Mouse (Mus musculus): Measurements from ENCODE around the gene Wipf1.

Wipf1 gene

DNA sequence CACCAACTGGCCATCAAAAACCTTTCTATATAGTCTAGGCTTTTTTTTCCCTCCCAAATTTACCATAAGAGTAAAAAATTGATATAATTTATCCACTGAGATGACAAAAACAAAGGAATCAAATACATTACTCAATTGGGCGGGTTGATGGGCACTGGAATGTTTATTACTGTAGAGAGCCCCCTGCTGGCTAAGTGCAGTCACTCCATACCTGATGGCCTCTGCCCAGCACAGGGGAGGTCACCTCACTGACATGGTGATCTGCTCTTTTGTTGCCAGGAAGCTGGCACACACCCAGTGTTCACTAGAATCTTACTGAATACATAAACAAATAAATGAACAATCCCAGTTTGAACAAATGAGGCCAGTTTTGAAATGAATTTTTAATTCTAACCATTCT lies 102.2 kb downstream of the Wipf1 start:
- DNase-seq: no peak

DNA sequence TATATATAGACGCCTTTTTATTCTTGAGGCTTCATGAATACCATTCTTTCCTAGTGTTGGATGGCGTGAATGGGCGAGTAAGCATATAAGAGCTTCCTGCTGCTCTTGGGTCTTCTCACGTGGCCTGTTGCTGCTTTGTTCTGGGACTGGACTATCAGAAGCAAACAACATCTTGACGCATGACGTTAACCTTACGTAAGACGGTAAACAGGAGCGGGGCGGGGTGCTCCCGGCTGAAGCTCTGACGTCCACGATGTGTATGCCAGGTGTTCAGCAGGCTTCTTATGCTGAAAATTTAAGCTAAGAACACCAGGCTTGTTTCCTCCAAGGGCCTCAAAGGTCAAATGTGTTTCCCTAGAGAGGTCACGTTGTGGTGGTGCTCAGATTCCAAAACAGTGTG lies 103.7 kb downstream of the Wipf1 start:
- DNase-seq: no peak

DNA sequence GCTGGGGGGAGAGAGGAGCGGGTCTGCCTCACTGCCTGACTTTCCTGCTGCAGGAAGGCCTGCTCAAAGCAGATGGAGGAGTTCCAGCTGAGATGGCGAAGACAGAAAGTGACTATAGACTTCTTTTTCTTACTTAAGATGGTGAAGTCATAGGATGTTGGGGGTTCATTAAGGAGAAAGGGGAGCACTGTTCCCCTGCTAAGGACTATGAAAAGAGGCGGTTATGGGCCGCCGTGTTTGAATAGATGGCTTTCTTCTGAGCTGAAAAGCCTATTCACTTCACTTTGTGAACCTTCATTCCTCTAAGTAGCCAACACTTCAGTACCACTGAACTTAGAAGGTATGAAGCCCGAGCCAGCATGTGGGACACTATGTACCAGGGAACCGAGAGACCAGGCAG lies 109.8 kb downstream of the Wipf1 start:
- no peak for DNase-seq

DNA sequence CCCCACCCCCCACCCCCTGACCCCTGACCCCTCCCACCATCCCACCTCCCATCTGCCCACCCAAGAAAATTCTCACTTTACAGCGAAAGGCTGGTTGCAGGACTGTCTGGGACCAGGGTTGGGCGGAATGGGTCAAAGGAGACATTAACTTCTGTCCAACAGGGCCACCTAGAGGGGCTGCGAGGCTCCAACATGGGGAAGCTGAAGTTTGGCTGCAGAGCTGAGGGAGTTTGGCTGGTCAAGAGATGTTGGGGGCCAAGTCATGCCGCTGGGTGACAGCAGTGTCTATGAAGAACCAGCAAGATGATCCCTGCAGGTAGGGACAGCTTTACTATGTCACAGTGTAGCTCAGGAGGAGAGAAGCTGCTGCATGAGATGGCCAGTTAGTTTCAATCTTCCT lies 110.2 kb downstream of the Wipf1 start:
- DNase-seq: peak; percentile 23

DNA sequence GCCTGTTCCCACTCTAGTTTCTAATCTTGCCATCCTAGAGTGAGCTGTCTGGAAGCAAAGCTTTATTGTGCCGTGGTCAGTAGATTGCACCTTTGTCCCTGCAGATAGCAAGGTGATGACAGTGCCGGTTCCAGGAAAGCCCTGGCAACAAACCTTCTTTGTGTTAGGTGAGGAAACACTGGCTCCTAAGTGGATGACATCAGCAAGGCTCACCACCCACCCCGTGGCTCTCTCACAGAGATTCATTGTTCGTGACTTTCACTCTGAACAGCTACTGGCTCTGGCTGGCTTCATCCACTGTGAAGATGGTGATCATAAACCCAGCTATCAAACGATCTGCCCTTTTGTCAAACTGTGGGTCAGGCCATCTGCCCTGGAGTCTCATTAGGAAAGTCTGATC lies 113.6 kb downstream of the Wipf1 start:
- no peak for DNase-seq

DNA sequence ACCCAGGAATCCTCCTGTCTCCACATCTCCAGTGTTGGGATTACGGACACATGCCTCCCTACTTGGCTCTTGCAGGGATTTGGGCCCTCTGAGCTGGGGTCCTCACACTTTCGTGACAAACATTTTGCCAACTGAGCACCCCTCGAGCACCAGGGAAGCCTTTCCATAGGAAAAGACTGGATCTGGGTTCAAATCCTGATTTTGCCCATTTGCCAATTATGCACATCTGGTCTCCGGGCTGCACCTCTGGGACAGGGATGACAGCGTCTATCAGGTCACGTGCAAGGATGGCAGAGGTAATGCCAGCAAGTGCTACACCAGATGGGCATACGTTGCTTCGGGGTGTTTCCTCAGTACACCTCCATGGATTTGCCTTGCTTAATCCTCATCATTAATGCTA lies 119.5 kb downstream of the Wipf1 start:
- no peak for DNase-seq

DNA sequence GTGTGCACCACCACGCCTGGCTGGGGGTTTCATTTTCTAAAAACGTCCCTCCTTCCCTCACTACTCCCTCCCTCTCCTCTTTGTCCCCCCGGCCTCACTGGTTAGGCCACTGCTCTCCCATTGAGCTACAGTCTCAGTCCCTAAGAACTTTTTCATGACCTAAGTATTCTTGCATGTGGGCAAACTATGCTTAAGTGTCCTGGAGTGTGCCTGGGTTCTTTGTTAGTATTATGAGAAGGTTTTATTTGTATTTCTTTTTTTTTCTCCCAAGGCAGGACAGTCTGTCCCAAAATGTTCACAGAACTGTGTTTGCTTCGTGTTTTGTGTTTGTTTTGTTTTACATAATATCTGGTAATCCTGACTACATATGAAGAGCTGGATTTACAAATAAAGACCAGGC lies 121.9 kb downstream of the Wipf1 start:
- no peak for DNase-seq

DNA sequence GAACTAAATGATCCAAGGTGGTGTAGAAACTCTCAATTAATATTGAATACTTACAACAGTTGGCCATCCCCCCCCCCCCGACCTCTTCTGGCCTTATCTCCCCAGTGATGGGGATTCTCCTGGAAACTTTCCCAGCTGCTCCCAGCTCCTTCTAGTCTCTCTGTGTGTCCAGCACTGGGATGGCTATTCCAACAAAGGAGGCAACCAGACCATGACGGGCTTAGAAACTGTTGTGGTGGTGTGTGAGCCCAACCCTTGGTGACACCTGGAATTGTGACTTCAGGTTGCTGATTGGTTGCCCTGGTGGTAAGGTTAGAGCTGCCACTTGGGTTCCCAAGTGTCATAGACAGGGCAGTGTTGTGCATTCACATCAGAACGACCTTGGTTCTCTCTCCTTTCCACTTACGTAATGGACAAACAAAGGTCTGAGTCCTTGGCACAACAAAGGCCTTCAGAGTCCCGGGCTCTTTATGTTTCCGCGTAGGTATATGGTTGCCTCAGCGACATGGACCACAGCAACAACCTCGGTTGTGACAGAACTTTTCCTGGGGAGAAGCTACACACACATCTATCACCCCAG lies 123.1 kb downstream of the Wipf1 start:
- no peak for DNase-seq

DNA sequence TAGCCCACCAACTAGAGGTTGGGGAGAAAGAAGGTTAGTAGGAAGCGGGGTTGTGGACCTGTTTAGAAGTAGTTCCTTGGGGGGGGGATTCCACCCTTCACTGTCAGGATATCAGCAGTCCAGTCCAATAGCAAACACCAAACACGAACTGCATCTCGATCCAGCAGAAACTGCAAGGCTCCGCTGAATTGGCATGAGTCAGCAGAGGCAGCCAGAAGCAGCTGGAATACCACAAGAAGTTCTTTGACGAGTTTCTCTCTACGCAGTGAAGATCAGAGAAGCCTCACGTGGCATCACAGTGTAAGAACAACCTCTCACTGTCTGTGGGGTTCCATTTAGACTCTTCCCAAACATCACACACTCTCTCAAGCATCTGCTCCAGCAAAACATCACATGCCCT lies 124.6 kb downstream of the Wipf1 start:
- no peak for DNase-seq

DNA sequence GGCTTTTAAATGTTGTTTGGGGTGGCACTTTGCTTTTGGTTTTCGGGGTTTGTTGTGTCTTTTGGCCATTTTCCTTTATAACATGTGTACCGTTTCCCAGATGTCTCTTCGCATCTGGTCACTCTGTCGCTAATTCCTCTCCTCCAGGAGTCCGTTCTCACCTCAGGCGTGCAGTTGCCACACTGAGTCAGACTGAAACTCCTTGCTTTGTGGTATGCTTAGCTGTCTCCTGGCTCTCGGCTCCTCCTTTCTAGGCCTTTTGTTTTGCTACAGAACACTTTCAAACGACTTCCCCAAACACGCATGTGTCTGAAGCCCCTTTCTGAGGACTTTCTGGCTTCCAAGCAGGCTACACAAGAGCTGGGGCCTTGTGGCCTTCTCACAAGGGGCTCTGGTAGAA lies 125.1 kb downstream of the Wipf1 start:
- no peak for DNase-seq

DNA sequence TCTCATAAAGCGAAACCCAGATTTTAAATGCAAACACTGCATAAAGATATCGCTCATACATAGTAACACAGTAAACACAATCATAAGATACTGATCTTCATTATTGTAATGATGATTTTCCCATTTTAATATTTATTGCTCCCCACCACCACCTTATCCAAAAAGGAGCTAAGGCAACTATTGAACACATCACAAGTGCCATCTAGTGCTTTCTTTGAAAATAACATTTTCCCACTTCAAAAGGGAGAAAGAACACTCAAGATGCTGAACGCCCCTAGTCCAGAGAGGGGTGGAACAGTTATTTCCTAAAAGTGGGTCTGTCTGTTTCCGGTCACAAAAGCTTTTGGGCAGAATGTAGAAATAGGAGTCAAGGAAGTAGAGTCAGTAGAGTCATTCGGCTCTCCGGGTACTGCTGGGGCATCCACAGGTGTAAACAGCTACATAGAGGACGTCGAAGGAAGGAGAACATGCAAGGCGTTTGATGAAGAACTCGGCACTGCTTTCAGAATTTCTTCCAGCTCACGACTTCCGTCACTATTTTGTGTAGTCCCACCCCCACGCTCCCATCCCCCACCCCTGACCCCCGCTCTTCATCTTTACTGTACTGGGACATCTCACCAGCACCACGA lies 126.0 kb downstream of the Wipf1 start:
- no peak for DNase-seq

DNA sequence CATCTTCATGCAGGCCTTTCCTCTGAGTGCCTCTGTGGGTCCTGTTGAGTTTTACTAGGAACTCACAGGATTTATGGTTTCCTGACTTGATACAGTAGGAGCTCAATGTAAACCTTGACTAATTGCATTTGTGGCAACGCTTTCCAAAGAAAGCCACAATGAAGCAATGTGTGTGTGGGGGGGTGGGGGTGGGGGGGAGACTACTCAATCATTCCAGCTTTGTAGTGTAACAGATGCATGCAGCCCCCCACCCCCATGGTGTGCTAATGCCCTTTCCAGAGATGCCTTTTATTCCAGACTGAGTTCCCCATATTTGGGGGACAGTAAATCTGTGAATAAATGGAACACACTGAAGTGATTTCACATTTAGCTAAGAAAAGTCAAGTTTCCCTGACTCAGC lies 127.8 kb downstream of the Wipf1 start:
- no peak for DNase-seq

DNA sequence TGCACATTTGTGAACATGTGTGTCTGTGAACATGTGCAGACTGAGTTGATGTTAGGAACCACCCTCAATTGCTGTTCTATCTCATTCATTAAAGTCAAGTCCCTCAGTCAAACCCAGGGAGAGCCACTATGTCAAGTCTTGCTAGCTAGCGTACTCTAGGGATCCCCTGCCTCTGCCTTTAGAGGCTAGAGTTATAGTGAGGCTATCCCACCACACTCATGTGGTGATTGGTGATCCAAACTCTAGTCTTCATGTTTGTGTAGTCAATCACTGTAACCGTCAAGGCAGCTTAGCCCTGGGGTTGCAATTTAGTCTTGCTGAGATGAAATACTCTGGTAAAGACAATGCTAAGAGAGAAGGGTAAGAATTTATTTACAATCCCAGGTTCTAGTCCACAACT lies 132.1 kb downstream of the Wipf1 start:
- no peak for DNase-seq

DNA sequence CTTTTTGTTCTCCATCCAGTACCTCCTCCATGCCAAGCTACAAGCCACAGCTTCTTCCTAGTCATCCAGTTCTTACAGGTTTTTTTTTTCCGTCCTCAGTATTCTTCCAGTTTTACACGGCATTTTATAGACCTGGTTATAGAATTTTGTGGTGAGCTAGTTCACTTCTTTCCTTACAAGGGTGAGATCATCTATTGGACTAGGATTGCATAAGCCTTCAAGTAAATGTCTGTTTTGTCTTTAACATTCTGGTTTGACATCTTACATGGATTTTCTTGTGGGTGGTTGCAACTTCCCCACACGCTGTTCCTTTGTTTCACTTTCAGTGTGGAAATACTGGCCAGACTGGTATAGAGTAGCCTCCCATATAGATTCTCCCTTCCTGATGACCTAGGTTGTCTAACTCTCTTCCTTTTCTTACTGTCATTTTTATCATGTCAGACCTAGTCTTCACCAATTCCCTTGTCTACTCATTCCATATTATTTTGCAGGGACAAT lies 132.7 kb downstream of the Wipf1 start:
- no peak for DNase-seq

DNA sequence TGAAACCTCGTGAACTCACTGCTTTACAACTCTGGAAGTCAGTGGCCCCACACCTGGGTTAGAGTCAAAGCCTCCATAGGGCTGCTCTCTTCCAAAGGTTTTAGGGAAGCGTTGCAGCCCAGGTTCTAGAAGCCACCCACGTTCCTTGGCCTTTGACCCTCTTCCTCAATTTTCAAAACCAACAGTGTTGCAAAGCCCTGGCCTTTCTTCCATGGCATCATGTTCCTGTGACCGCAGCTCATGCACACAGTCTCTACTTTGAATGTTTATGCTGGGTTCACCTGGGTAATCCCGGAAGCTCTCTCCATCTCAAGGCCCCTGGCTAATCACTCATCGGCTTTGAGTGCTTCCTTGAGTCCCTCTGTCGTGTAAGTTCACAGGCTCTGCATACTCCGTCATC lies 134.0 kb downstream of the Wipf1 start:
- DNase-seq: no peak

DNA sequence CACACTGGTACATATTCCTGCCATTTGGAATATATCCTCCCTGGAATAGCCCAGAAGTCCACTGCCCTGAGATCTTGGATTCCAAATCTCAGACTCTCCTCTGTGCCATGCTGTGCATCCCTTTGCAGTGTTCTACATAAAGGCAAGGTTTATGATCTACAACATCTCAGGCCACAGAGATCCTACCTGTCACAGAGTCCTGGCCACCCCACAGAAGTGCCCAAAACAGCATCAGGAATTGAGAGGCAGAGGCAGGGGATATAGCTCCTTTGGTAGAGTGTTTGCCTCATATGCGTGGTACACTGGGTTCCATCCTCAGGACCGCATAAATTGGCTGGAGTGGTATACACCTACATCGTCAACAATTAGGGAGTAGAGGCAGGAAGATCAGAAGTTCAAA lies 135.1 kb downstream of the Wipf1 start:
- no peak for DNase-seq

DNA sequence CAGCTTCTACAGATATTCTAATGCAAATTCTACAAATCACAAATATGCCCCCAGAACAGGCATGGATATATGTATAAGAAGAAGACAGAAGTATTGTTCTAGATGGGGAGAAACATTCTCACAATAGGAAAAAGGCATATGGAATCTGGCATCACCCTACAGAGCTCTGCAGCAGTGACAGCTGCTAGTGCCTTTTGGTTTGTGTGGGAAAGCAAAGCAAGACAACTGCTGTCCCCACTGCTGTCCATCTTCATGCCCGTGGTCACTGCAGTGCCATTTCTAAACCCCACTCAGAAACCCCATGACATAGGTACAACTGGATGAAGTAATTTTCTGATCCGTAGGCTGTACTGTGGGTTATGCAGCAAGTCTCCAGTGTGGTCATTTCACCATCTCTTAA lies 136.8 kb downstream of the Wipf1 start:
- no peak for DNase-seq

DNA sequence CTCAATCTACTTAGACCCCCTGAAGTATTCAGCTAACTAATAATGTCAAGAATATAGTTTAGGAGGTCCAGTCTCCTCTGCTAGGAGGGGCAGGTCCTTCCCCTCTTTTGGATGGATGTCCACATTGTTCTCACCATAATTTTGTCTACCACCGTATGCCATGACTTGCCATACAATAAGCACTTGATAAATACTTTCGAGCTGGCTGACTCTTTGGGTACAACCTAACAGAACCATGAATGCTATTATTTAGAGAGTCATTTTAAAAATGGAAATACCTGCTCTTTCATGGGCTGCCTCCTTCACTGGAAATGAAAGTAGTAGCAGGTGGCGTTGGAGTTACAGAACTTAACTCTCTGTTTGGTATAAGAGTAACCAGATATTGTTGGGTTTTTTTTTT lies 139.6 kb downstream of the Wipf1 start:
- no peak for DNase-seq

DNA sequence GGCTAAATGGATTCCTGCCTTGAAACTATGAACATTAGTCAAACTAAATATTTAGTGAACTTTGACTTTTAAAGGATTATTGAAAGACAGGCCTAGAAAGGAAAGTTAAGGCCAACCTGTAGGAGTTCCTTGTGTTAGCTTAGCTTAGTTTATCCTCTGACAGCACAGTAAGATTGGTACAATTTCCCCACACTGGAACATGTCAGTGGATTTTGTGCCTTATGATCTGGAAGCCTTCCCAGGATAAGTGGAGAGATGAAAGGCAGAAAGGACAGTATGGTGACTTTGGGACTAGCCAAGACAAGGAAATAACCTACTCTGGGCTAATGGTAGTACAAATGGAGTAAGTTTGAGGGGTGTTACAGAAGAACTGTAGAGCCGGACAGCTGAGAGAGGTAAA lies 141.7 kb downstream of the Wipf1 start:
- DNase-seq: no peak

DNA sequence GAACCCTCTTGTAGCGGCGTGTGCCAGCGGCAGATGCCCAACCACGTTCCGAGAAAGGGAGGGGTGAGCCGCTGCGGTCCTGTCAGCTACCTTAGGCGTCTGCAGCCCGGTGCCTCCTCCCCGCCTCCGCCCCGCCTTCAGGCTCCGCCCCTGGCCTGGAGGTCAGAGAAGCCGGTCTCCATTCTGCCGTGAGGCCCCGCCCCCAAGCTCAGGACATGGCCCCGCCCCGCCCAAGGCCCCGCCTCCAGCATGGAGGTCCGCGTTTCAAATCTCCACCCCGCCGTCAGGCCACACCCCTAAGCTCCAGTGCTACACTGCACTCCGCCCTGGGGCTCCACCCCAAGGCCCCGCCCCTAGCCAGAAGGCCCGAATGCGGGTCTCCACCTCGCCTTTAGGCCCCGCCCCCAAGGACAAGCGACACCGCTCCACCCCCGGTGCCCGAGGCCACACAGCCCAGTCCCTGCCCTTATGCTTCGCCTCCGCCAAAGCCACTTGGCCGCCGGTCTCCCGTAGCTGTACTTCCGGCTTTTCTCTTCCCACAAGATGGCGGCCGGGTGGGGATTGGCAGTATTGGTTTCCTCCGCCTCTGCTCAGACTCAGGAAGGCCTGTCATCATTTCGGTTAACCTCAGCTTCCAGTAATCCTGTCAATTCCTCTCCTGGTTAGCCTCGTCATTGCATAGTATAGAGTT lies 143.0 kb downstream of the Wipf1 start, which contains the start of gene Gpr155:
TSS of gene Gpr155 (minus strand) at position 217 of the 691 bp plus-strand sequence.
- DNase-seq: peak; percentile 99

DNA sequence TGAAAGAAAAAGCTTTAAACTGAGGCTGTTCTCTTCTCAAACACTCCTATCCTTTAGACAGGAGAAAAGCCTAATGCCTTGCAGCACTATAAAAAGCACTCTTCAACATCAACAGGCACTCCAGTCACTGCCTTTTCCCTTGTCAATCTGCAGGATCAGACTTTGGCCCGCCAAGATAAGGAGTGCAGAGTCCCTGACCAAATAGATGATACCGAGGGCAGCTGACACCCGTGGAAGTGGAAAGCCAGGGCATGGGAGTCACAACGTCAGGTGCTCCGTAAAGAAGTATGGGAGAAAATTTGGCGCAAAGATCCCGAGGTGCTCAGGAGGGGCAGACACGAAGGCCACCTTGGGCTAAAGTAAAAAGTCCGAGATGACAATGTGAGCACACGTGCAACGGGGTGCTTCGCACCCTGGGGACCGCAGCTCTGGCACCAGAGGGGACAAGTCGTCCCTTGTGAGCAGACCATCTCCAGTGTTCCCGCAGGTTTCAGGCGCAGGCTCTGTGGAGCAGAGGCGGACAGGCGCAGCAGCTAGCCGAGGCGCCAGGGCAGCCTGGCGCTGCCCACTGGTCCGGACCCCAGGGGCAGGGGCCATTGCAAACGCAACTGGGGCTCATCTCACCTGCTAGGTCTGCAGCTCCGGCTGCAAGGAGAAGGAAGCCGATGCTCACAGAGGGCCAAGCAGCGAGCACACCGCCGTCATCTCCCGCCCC lies 143.7 kb downstream of the Wipf1 start:
- no peak for DNase-seq

DNA sequence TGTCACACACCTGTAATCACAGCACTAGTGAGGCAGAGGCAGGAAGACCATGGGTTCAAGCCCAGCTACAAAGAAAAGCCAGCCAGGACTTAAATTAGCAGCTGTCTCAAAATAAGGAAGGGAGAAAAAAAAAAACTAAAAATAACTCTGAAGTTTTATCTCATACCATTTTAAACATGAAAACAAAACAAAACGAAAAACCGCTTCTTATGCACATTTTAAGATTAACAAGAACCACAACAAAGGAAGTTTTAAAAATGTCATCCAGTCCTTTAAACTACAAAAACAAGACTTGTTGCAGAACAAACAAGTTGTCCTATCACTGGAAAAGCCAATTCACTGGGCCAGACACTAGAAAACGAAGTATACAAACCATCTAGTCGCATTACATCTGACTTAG lies 144.4 kb downstream of the Wipf1 start:
- no peak for DNase-seq

DNA sequence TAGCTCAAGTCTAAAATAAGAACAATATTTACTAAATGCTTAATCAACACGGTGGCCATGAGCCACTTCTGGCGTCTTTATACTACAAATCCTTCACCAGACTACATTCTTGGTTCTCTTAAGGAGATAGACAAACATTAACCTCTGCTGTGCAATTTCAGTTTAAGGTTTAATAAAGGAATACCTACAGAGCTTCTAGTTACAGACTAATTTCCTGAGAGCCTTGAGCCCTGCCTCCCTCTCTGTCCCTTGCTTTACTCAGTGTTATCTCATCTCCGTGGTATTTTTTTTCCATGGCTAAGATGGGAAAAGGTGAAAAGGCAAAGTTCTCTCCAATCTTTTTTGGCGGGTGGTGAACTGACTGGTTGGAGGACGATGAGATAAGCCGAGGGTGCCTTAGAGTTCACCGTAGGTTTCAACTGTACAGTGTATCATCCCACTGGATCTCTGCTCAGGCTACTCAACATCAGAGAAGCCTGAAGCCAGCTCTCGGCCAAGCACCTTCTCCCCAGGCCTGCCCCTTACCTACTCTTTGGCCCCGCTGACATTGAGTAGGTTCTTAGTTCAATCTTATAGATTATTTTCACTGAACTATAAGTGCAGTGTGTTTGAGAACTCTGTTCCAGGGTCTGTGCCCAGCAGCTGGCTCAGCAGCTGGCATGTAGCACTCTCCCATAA lies 149.1 kb downstream of the Wipf1 start:
- DNase-seq: no peak

Data from layer of hippocampus, adult 9-11 months (tissue).